Mouse (Mus musculus) thymus, adult 2 months (tissue): ENCODE results near the gene Rgr.

ENCODE experiments used
- CTCF ChIP-seq: fragments of 200-500 bp; IDR thresholded peaks from 2 replicates; pipeline ENCODE4 v1.5.1; 2012; ENCODE audit warnings: mild to moderate bottlenecking, control low read depth, low read length, moderate library complexity, borderline replicate concordance; ENCODE audit not compliant: control insufficient read depth, poor library complexity, insufficient read depth; ENCODE audit errors: extremely low read depth
- POLR2A ChIP-seq: fragments of 200-500 bp; IDR thresholded peaks from 2 replicates; pipeline ENCODE4 v1.6.1; 2012; ENCODE audit warnings: mild to moderate bottlenecking, low read length, control low read depth, moderate library complexity; ENCODE audit not compliant: control insufficient read depth, poor library complexity, insufficient read depth; ENCODE audit errors: extremely low read depth

- no peak for TF ChIP-seq POLR2A
- no peak for TF ChIP-seq CTCF
Measured at GRCm38 (mm10) chr14:37064849-37065248, 16.1 kb upstream of the Rgr start.
